Mouse (Mus musculus): Measurements from ENCODE around the gene Bivm. TPM values are rescaled to one million over a fixed set of nuclear protein-coding genes. Genes with fewer than 3 reads are reported as not detected.

The Bivm gene
- polyA plus RNA-seq (2014; fragmentation: Nextera tagmentation; extraction: Ambion mirVana), result 16.4 and 24.1 TPM in 2 replicates

GRCm38 (mm10) chr1:44118239-44119054, at the start of gene Bivm, which contains the start of gene Kdelc1:
Bivm (plus strand) TSS chr1:44118957.
Kdelc1 (minus strand) TSS chr1:44118808.
- Histone ChIP-seq H3K9ac (ENCODE audit: low read depth, low read length) (peak within 1 kb of the TSS; percentile 76), H3K27me3 (ENCODE audit: control insufficient read depth, insufficient read depth, low read length) (no peaks in the 10 kb centered on the region), H3K9me3 (ENCODE audit: control insufficient read depth, low read length) (no peaks in the 10 kb centered on the region), H3K36me3 (ENCODE audit: control insufficient read depth, insufficient read depth, low read length) (peaks cover 23% of the 10 kb centered on the region), H3K4me2 (replicated peaks; ENCODE audit: low read depth, low read length) (peak within 1 kb of the TSS; percentile 60), H3K27ac (ENCODE audit: low read depth, low read length) (peak within 1 kb of the TSS; percentile 96), H3K4me3 (ENCODE audit: low read length) (peak within 1 kb of the TSS; percentile 84), H3K4me1 (ENCODE audit: control insufficient read depth, insufficient read depth, low read length) (no peaks in the 10 kb centered on the region)
- WGBS, result under 1% methylated on average over 39 of the region's 39 CpGs
- ATAC-seq (ENCODE audit: low FRiP score, low TSS enrichment), result peak; percentile 96

DNA sequence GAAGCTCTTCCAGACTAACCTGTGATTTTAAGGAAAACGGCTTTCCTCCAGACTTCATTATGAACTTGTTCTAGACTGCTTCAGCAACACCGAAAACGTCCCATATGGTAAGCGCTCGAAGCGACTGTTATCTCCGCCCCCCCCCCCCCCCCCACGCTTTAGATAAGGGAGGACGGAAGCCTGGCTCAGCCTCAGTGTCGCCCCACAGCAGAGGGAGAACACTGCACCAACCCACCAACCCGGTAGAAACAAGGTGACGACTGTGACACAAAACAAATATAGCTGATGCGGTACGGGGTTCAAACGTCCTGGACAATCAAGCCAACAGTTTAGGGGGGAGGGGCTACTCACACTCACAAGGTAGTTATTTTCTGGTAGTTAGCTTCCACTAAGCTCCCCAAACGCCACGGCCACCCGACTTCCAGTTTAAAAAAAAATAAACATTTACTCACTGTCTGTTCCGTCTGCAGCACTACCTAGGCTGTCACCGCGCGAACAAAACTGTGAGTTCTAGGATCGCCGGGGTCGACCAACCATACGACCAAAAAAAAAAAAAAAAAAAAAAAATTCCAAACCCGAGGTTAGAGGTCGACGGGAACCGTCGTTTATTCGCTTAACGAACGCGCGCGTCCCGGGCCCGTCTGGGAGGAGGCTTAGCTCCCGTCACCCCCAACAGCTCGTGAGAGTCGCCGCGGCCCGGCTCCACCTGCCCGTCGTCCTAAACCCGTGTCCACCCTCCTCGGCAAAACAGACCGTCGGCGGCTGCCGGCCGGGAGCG, 17.1 kb upstream of the Bivm start:
- Histone ChIP-seq H3K4me2 (replicated peaks; ENCODE audit: low read depth, low read length) (peak overlapping the region; percentile 63), H3K27me3 (ENCODE audit: control insufficient read depth, insufficient read depth, low read length) (no peaks in the 10 kb centered on the region), H3K36me3 (ENCODE audit: control insufficient read depth, insufficient read depth, low read length) (peaks cover 11% of the 10 kb centered on the region), H3K27ac (ENCODE audit: low read depth, low read length) (peak overlapping the region; percentile 93), H3K4me3 (ENCODE audit: low read length) (peak overlapping the region; percentile 85), H3K9me3 (ENCODE audit: control insufficient read depth, low read length) (no peaks in the 10 kb centered on the region), H3K4me1 (ENCODE audit: control insufficient read depth, insufficient read depth, low read length) (peaks cover 12% of the 10 kb centered on the region), H3K9ac (ENCODE audit: low read depth, low read length) (peak overlapping the region; percentile 81)
- under 1% methylated on average over 52 of the region's 55 CpGs for WGBS
- peak; percentile 86 for ATAC-seq (ENCODE audit: low FRiP score, low TSS enrichment)

GRCm38 (mm10) chr1:44102259-44102717, 16.5 kb upstream of the Bivm start, which contains the start of gene Tex30:
Tex30 (minus strand) TSS chr1:44102441.
- peak within 1 kb of the TSS; percentile 85 for H3K4me3 ChIP-seq (ENCODE audit: low read length)
- no peaks in the 10 kb centered on the region for H3K27me3 ChIP-seq (ENCODE audit: control insufficient read depth, insufficient read depth, low read length)
- peak within 1 kb of the TSS; percentile 93 for H3K27ac ChIP-seq (ENCODE audit: low read depth, low read length)
- peaks cover 12% of the 10 kb centered on the region for H3K4me1 ChIP-seq (ENCODE audit: control insufficient read depth, insufficient read depth, low read length)
- WGBS, result under 1% methylated on average over 54 of the region's 55 CpGs
- peak; percentile 98 for ATAC-seq (ENCODE audit: low FRiP score, low TSS enrichment)
- peak within 1 kb of the TSS; percentile 81 for H3K9ac ChIP-seq (ENCODE audit: low read depth, low read length)
- H3K9me3 ChIP-seq (ENCODE audit: control insufficient read depth, low read length), result no peaks in the 10 kb centered on the region
- peaks cover 15% of the 10 kb centered on the region for H3K36me3 ChIP-seq (ENCODE audit: control insufficient read depth, insufficient read depth, low read length)
- peak within 1 kb of the TSS; percentile 63 for H3K4me2 ChIP-seq (replicated peaks; ENCODE audit: low read depth, low read length)

GRCm38 (mm10) chr1:44102939-44103338, 15.8 kb upstream of the Bivm start:
- Histone ChIP-seq H3K9me3 (ENCODE audit: control insufficient read depth, low read length) (no peaks in the 10 kb centered on the region), H3K27ac (ENCODE audit: low read depth, low read length) (no peak overlapping the region), H3K36me3 (ENCODE audit: control insufficient read depth, insufficient read depth, low read length) (peaks cover 22% of the 10 kb centered on the region), H3K27me3 (ENCODE audit: control insufficient read depth, insufficient read depth, low read length) (no peaks in the 10 kb centered on the region), H3K4me2 (replicated peaks; ENCODE audit: low read depth, low read length) (peak overlapping the region; percentile 63), H3K9ac (ENCODE audit: low read depth, low read length) (peak overlapping the region; percentile 50), H3K4me3 (ENCODE audit: low read length) (peak overlapping the region; percentile 85), H3K4me1 (ENCODE audit: control insufficient read depth, insufficient read depth, low read length) (peaks cover 12% of the 10 kb centered on the region)
- WGBS, result 18% methylated on average over 5 of the region's 5 CpGs
- no peak for ATAC-seq (ENCODE audit: low FRiP score, low TSS enrichment)

DNA sequence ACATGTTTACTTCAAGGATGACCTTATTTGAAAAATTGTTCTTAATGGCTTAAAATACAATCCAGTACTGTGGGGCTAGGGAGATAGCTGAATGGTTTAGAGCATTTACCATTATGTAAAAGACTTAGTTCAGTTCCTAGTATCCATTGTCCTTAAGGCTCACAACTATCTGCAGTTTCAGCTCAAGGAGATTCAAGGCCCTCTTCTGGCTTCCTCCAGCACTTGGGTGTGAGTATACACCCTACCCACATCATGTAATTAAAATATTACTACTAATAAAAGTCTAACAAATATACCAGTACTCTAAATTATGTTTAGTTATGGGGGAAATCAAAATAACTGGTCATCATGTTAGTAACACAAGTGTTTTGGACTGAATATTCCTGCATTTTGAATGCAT, 1.2 kb upstream of the Bivm start:
- Histone ChIP-seq H3K9ac (ENCODE audit: low read depth, low read length) (peak overlapping the region; percentile 76; the same call in 1 of the 2 replicates), H3K27ac (ENCODE audit: low read depth, low read length) (no peak overlapping the region)

DNA sequence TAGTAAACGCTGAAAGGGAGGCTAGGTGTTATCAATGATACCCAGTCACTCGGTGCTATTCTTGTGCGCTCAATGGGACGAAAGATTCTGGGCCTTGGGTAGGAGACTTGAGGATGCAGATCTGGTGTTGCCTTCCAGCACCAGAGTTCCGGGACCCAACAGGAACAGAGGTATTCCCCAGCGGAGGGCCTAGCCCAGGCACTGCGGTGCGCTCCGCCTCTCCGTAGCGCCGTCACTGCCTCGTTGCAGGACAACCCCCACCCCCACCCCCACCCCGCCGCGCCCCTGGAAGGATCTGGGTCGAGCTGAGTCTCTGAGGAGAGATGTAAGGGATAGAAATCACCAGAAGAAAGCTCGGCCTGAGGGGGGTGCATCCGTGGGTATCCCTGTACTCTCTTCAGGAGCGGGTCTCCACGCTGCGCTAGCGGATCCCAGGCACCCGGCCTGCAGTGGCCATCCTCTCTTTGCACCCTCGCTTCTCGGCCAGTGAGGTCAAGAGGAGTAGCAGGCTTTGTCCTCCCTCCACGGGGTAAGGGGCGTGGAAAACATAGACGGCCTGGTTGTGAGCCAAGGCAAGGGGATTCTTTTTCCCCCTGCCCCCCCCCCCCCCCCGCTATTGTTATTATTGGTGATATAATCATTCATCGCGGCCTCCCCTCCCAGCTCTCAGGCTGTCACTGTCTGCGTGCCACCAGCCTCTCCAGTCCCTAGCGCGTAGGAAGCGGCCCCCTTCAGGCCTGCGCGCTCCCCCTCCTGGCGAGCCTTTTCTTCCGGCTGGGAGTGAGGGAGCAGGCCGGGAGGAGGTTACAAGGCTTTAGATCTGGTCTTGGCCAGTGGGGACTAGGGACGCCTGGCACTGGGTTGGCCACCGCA, 680 bp downstream of the Bivm start:
- H3K27me3 ChIP-seq (ENCODE audit: control insufficient read depth, insufficient read depth, low read length), result no peaks in the 10 kb centered on the region
- peaks cover 14% of the 10 kb centered on the region for H3K36me3 ChIP-seq (ENCODE audit: control insufficient read depth, insufficient read depth, low read length)
- under 1% methylated on average over 39 of the region's 43 CpGs for WGBS

More for the DNA sequence above, 1.2 kb upstream of the Bivm start:
- peak overlapping the region; percentile 60 for H3K4me2 ChIP-seq (replicated peaks; ENCODE audit: low read depth, low read length)
- no peaks in the 10 kb centered on the region for H3K4me1 ChIP-seq (ENCODE audit: control insufficient read depth, insufficient read depth, low read length)
- no peaks in the 10 kb centered on the region for H3K27me3 ChIP-seq (ENCODE audit: control insufficient read depth, insufficient read depth, low read length)
- peaks cover 31% of the 10 kb centered on the region for H3K36me3 ChIP-seq (ENCODE audit: control insufficient read depth, insufficient read depth, low read length)
- no peak for ATAC-seq (ENCODE audit: low FRiP score, low TSS enrichment)
- peak overlapping the region; percentile 84 for H3K4me3 ChIP-seq (ENCODE audit: low read length)
- H3K9me3 ChIP-seq (ENCODE audit: control insufficient read depth, low read length), result no peaks in the 10 kb centered on the region

GRCm38 (mm10) chr1:44120074-44120406, 1.3 kb downstream of the Bivm start:
- ATAC-seq (ENCODE audit: low FRiP score, low TSS enrichment), result peak; percentile 30

More for the DNA sequence above, 680 bp downstream of the Bivm start:
- Histone ChIP-seq H3K4me1 (ENCODE audit: control insufficient read depth, insufficient read depth, low read length) (no peaks in the 10 kb centered on the region), H3K9me3 (ENCODE audit: control insufficient read depth, low read length) (no peaks in the 10 kb centered on the region), H3K9ac (ENCODE audit: low read depth, low read length) (peak overlapping the region; percentile 76), H3K4me2 (replicated peaks; ENCODE audit: low read depth, low read length) (peak overlapping the region; percentile 60), H3K27ac (ENCODE audit: low read depth, low read length) (peak overlapping the region; percentile 96), H3K4me3 (ENCODE audit: low read length) (peak overlapping the region; percentile 84)
- ATAC-seq (ENCODE audit: low FRiP score, low TSS enrichment), result peak; percentile 91

GRCm38 (mm10) chr1:44122256-44122655, 3.5 kb downstream of the Bivm start:
- Histone ChIP-seq H3K27ac (ENCODE audit: low read depth, low read length) (no peak overlapping the region), H3K4me3 (ENCODE audit: low read length) (no peak overlapping the region), H3K27me3 (ENCODE audit: control insufficient read depth, insufficient read depth, low read length) (no peaks in the 10 kb centered on the region), H3K36me3 (ENCODE audit: control insufficient read depth, insufficient read depth, low read length) (peaks cover 8% of the 10 kb centered on the region), H3K4me1 (ENCODE audit: control insufficient read depth, insufficient read depth, low read length) (no peaks in the 10 kb centered on the region), H3K9me3 (ENCODE audit: control insufficient read depth, low read length) (no peaks in the 10 kb centered on the region), H3K9ac (ENCODE audit: low read depth, low read length) (no peak overlapping the region), H3K4me2 (replicated peaks; ENCODE audit: low read depth, low read length) (no peak overlapping the region)
- 83% methylated on average over 3 of the region's 3 CpGs for WGBS
- ATAC-seq (ENCODE audit: low FRiP score, low TSS enrichment), result no peak

More at GRCm38 (mm10) chr1:44120074-44120406, 1.3 kb downstream of the Bivm start:
- H3K27ac ChIP-seq (ENCODE audit: low read depth, low read length), result peak overlapping the region; percentile 96
- H3K27me3 ChIP-seq (ENCODE audit: control insufficient read depth, insufficient read depth, low read length), result no peaks in the 10 kb centered on the region
- H3K36me3 ChIP-seq (ENCODE audit: control insufficient read depth, insufficient read depth, low read length), result peaks cover 8% of the 10 kb centered on the region
- no peaks in the 10 kb centered on the region for H3K4me1 ChIP-seq (ENCODE audit: control insufficient read depth, insufficient read depth, low read length)
- H3K4me2 ChIP-seq (replicated peaks; ENCODE audit: low read depth, low read length), result peak overlapping the region; percentile 60
- H3K9ac ChIP-seq (ENCODE audit: low read depth, low read length), result peak overlapping the region; percentile 76
- H3K9me3 ChIP-seq (ENCODE audit: control insufficient read depth, low read length), result no peaks in the 10 kb centered on the region
- peak overlapping the region; percentile 84 for H3K4me3 ChIP-seq (ENCODE audit: low read length)
- 3% methylated on average over 6 of the region's 6 CpGs for WGBS
